8 mouse cellular contexts compared by ENCODE assay signal in genomic region chr12:110706337-110707231, GRCm38 (mm10). TPM values are rescaled to one million over a fixed set of nuclear protein-coding genes. Genes with fewer than 3 reads are reported as not detected.
DNase-seq lines count a peak whose midpoint lies in the region; ATAC-seq lines count a peak whose summit lies in the region.

No protein-coding gene starts in this region.

- no peaks in the 10 kb centered on the region for H3K36me3 ChIP-seq in hindbrain, embryonic 14.5 days (replicated peaks; ENCODE audit: control insufficient read depth, insufficient read depth)
- H3K36me3 ChIP-seq in midbrain, embryonic 15.5 days (replicated peaks), result no peaks in the 10 kb centered on the region

- no peaks in the 10 kb centered on the region for H3K27me3 ChIP-seq in hindbrain, embryonic 14.5 days (ENCODE audit: control insufficient read depth, insufficient read depth, low read length)
- H3K27me3 ChIP-seq in midbrain, embryonic 15.5 days (replicated peaks), result no peaks in the 10 kb centered on the region

- peak overlapping the region; percentile 65 for H3K27ac ChIP-seq in brown adipose tissue, adult 24 weeks (replicated peaks; ENCODE audit: low read depth, low read length)
- peak overlapping the region; percentile 22; the same call in 1 of the 2 replicates for H3K27ac ChIP-seq in hindbrain, embryonic 14.5 days
- H3K27ac ChIP-seq in midbrain, embryonic 15.5 days, result peak overlapping the region; percentile 74

- WGBS in hindbrain, embryonic 14.5 days, result under 1% methylated on average over 27 of the region's 27 CpGs
- WGBS in midbrain, embryonic 15.5 days, result under 1% methylated on average over 27 of the region's 27 CpGs

- H3K9ac ChIP-seq in hindbrain, embryonic 14.5 days, result peak overlapping the region; percentile 26; the same call in 1 of the 2 replicates
- H3K9ac ChIP-seq in midbrain, embryonic 15.5 days, result peak overlapping the region; percentile 12; the same call in 1 of the 2 replicates

- peak overlapping the region; percentile 44 for H3K4me2 ChIP-seq in hindbrain, embryonic 14.5 days (replicated peaks)
- H3K4me2 ChIP-seq in midbrain, embryonic 15.5 days, result peak overlapping the region; percentile 53

- no peaks in the 10 kb centered on the region for H3K9me3 ChIP-seq in hindbrain, embryonic 14.5 days (ENCODE audit: control insufficient read depth, low read length)
- no peaks in the 10 kb centered on the region for H3K9me3 ChIP-seq in midbrain, embryonic 15.5 days

- H3K4me1 ChIP-seq in brown adipose tissue, adult 24 weeks (ENCODE audit: control insufficient read depth, insufficient read depth, insufficient read length, low read length), result 0 out of 2 replicates have a peak, but pooled peaks cover 4% of the 10 kb centered on the region
- H3K4me1 ChIP-seq in hindbrain, embryonic 14.5 days (replicated peaks; ENCODE audit: control insufficient read depth, insufficient read depth, low read length), result 0 out of 2 replicates have a peak, but pooled peaks cover 6% of the 10 kb centered on the region
- peaks cover 19% of the 10 kb centered on the region for H3K4me1 ChIP-seq in midbrain, embryonic 15.5 days

- peak; percentile 83 for ATAC-seq in hindbrain, embryonic 14.5 days (ENCODE audit: low FRiP score)
- ATAC-seq in midbrain, embryonic 15.5 days (replicated peaks), result peak; percentile 64; the same call in 1 of the 2 replicates

- H3K4me3 ChIP-seq in brown adipose tissue, adult 24 weeks (ENCODE audit: insufficient read depth, low read depth, low read length), result peak overlapping the region; percentile 51
- H3K4me3 ChIP-seq in hindbrain, embryonic 14.5 days (replicated peaks; ENCODE audit: low read length), result peak overlapping the region; percentile 22
- H3K4me3 ChIP-seq in midbrain, embryonic 15.5 days, result peak overlapping the region; percentile 31

- peak; percentile 27 to 43 for DNase-seq in layer of hippocampus, adult 18-20 months (ENCODE audit: low spot score in 2 of 2)
- no peak for DNase-seq in layer of hippocampus, postnatal 14 days (ENCODE audit: low spot score in 2 of 2)
- DNase-seq in gastrocnemius, adult 18-20 months (ENCODE audit: low spot score), result peak; percentile 75
- DNase-seq in hindbrain, embryonic 14.5 days (ENCODE audit: low spot score), result peak; percentile 62
- peak; percentile 80 for DNase-seq in liver
- DNase-seq in thymus, adult 18-20 months, result peak; percentile 42 to 44

RNA-seq across cellular contexts. Expression of gene Hsp90aa1, which starts 4.1 kb away (rescaled TPM):
- total RNA-seq in layer of hippocampus, adult 18-20 months (2021), result 1,000 to 10,000 TPM; 1,024 to 1,077 TPM
- total RNA-seq in layer of hippocampus, postnatal 14 days (2021), result 100 to 1,000 TPM; 938 to 989 TPM
- polyA plus RNA-seq in brown adipose tissue, adult 24 weeks (2012; ENCODE audit: insufficient read depth, insufficient read length, missing spikeins), result 462 and 467 TPM in 2 replicates
- 100 to 1,000 TPM in 1 of 2 experiments, 10 to 100 TPM in 1; 46.1 to 109 TPM for total RNA-seq in gastrocnemius, adult 18-20 months (2021)
- polyA plus RNA-seq in hindbrain, embryonic 14.5 days (2014; fragmentation: Nextera tagmentation; extraction: Ambion mirVana), result 1,388 and 1,430 TPM in 2 replicates
- 1,449 and 1,477 TPM in 2 replicates for polyA plus RNA-seq in midbrain, embryonic 15.5 days (2015; fragmentation: Nextera tagmentation; extraction: Ambion mirVana)

RNA-seq across cellular contexts. Expression of gene 1700001K19Rik, which starts 24.2 kb away (rescaled TPM):
- not detected for total RNA-seq in layer of hippocampus, adult 18-20 months (2021)
- not detected for total RNA-seq in layer of hippocampus, postnatal 14 days (2021)
- polyA plus RNA-seq in brown adipose tissue, adult 24 weeks (2012; ENCODE audit: insufficient read depth, insufficient read length, missing spikeins), result not detected in 2 replicates
- not detected for total RNA-seq in gastrocnemius, adult 18-20 months (2021)
- 0.28 and 0.37 TPM in 2 replicates for polyA plus RNA-seq in hindbrain, embryonic 14.5 days (2014; fragmentation: Nextera tagmentation; extraction: Ambion mirVana)
- 0.31 TPM in 1 of 2 replicates, not detected in the other for polyA plus RNA-seq in midbrain, embryonic 15.5 days (2015; fragmentation: Nextera tagmentation; extraction: Ambion mirVana)

RNA-seq across cellular contexts. Expression of gene Wdr20, which starts 31.2 kb away (rescaled TPM):
- 10 to 100 TPM; 44.7 to 50.9 TPM for total RNA-seq in layer of hippocampus, adult 18-20 months (2021)
- total RNA-seq in layer of hippocampus, postnatal 14 days (2021), result 10 to 100 TPM; 36.9 to 42.8 TPM
- 18.4 and 24.8 TPM in 2 replicates for polyA plus RNA-seq in brown adipose tissue, adult 24 weeks (2012; ENCODE audit: insufficient read depth, insufficient read length, missing spikeins)
- total RNA-seq in gastrocnemius, adult 18-20 months (2021), result 10 to 100 TPM; 16.6 to 17.4 TPM
- 21.8 and 26.6 TPM in 2 replicates for polyA plus RNA-seq in hindbrain, embryonic 14.5 days (2014; fragmentation: Nextera tagmentation; extraction: Ambion mirVana)
- polyA plus RNA-seq in midbrain, embryonic 15.5 days (2015; fragmentation: Nextera tagmentation; extraction: Ambion mirVana), result 25.5 and 26.8 TPM in 2 replicates

Comparison
In these comparisons a context has a peak if more than half of its experiments do, and no peak if none do; other contexts are left out.
1. DNase-seq: peak in layer of hippocampus, adult 18-20 months (2 of 2), gastrocnemius, adult 18-20 months (single experiment), hindbrain, embryonic 14.5 days (single experiment), liver (single experiment) and thymus, adult 18-20 months (2 of 2); none in layer of hippocampus, postnatal 14 days (0 of 2).
2. H3K27ac ChIP-seq: peak in every context shown above with its lines; median percentile 74 in midbrain, embryonic 15.5 days; 65 in brown adipose tissue, adult 24 weeks; 22 in hindbrain, embryonic 14.5 days.
3. RNA of gene Hsp90aa1, which starts 4.1 kb away (total RNA-seq): 1,024 to 1,077 TPM in layer of hippocampus, adult 18-20 months and 938 to 989 TPM in layer of hippocampus, postnatal 14 days; 46.1 to 109 TPM in gastrocnemius, adult 18-20 months; every median in the first group is over 4 times any median in the second.
4. Peak in every context shown above with its lines, with median percentiles within 50 percentile points of each other: H3K4me3 ChIP-seq.